14 mouse cellular contexts compared by ENCODE assay signal in the genomic region with DNA sequence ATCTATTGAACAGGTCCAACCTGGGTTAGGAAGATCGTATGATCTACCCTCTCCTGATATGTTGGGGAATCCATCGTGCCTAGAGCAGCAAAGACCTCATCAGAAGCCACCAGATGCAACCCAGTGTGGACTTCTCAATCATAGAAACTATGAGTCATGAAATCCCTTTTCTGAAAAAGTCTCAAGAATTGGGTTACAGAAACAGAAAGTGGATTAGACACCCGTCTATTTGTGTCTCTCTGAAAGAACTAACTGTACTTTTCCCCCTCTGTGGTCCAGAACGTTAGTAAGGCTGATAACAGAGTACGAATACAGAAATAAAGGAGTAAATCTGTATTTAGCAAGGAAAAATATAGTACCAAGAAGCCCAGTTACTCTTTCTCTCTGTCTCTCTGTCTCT.
"Had no signal": no experiment of that assay in that cellular context is flagged by ENCODE, and none has a peak within 500 bp of the region (broad histone marks: within the 10 kb centered on the region; RNA-seq: fewer than 3 reads in every experiment).

No protein-coding gene starts in this region.

- H3K36me3 ChIP-seq: kidney, embryonic 15.5 days; limb, embryonic 10.5 days; liver, embryonic 15.5 days; midbrain, embryonic 12.5 days had no signal

- H3K9me3 ChIP-seq: kidney, embryonic 15.5 days; limb, embryonic 10.5 days; liver, embryonic 15.5 days; midbrain, embryonic 12.5 days had no signal

- H3K4me1 ChIP-seq: liver, embryonic 15.5 days had no signal

- DNase-seq: kidney, adult 18-20 months; kidney, postnatal 14 days; lung, adult 2 months; lung, postnatal 4 days; right cerebral cortex, postnatal 4 days; spleen, adult 18-20 months; thymus, adult 18-20 months; thymus, postnatal 14 days had no signal

- H3K27ac ChIP-seq: kidney, embryonic 15.5 days; left cerebral cortex, adult 2 months; limb, embryonic 10.5 days; liver, embryonic 15.5 days; midbrain, embryonic 12.5 days had no signal

- H3K9ac ChIP-seq: kidney, embryonic 15.5 days; liver, embryonic 15.5 days; midbrain, embryonic 12.5 days had no signal

- H3K4me3 ChIP-seq: kidney, embryonic 15.5 days; left cerebral cortex, adult 2 months; limb, embryonic 10.5 days; liver, embryonic 15.5 days; midbrain, embryonic 12.5 days had no signal

- H3K4me2 ChIP-seq: kidney, embryonic 15.5 days; liver, embryonic 11.5 days; liver, embryonic 15.5 days; midbrain, embryonic 12.5 days had no signal
